In the genomic region with DNA sequence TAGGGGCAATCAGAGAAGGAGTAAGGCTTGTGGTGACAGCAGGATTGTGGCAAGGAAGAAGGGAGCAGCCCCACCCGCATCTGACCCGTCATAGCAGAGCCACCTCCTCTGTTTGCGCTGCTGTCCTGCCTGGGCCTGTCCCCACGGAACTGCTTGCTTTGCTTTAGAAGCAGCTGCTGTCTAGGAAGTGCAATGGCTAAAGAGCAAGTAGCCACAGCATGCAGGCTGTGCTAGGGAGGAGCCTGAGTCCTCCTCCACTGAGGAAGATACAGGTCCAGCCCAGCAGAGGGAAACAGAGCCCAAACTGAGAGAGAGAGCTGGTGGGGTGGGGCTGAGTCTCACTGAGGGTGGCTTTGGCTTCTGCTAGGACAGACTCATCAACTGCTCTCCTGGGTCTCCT, we compare ENCODE assay signal across 9 mouse cellular contexts. TPM values are rescaled to one million over a fixed set of nuclear protein-coding genes. Genes with fewer than 3 reads are reported as not detected.
A peak's percentile ranks its signal among the peaks of the same experiment; 100 is the strongest.
DNase-seq lines count a peak whose midpoint lies in the region; ATAC-seq lines count a peak whose summit lies in the region.
"Had no signal": no experiment of that assay in that cellular context is flagged by ENCODE, and none has a peak within 500 bp of the region (broad histone marks: within the 10 kb centered on the region; RNA-seq: fewer than 3 reads in every experiment).

No protein-coding gene starts in this region.

- no peaks in the 10 kb centered on the region for H3K9me3 ChIP-seq in heart, embryonic 10.5 days

- H3K4me1 ChIP-seq in heart, embryonic 10.5 days, result peaks cover 16% of the 10 kb centered on the region

- peak overlapping the region; percentile 30; the same call in 1 of the 2 replicates for H3K27ac ChIP-seq in heart, embryonic 10.5 days

- WGBS in heart, embryonic 10.5 days, result 40% methylated on average over 4 of the region's 4 CpGs

- no peak for DNase-seq in heart, embryonic 10.5 days (ENCODE audit: low spot score)
- DNase-seq in heart, adult 9 months (ENCODE audit: low spot score in 2 of 2), result no peak
- DNase-seq in monocyte, adult 2 months (ENCODE audit: low read depth in 1 of 2, low spot score in 2 of 2), result peak; percentile 11 to 14
- DNase-seq in heart, postnatal 14 days, result peak; percentile 28 to 40
- peak; percentile 34 for DNase-seq in urinary bladder, postnatal 25 days (ENCODE audit: low spot score)
- no peak for DNase-seq in left cerebral cortex, adult 9 months (ENCODE audit: low spot score in 2 of 2)
- DNase-seq: gastrocnemius, postnatal 36 days had no signal

- intact Hi-C loops in heart, postnatal 14 days (cut with DNase I), result no loop called here

- no peak overlapping the region for H3K4me3 ChIP-seq in heart, embryonic 10.5 days

- no peak for ATAC-seq in monocyte, adult 5-6 weeks (replicated peaks; ENCODE audit: insufficient number of reproducible peaks, low FRiP score, low TSS enrichment, poor library complexity, severe bottlenecking)
- no peak for ATAC-seq in CD4-positive, CD25-positive, alpha-beta regulatory T cell, adult 4 months

- peaks cover 5% of the 10 kb centered on the region; the same call in 1 of the 2 replicates for H3K27me3 ChIP-seq in heart, embryonic 10.5 days (ENCODE audit: insufficient read depth, poor library complexity, severe bottlenecking)

- 0 out of 2 replicates have a peak, but pooled peaks cover 2% of the 10 kb centered on the region for H3K36me3 ChIP-seq in heart, embryonic 10.5 days

RNA-seq across cellular contexts. Expression of gene Tmem214, which starts 4.0 kb away (rescaled TPM):
- 86.3 and 87.4 TPM in 2 replicates for polyA plus RNA-seq in heart, embryonic 10.5 days (2016; fragmentation: Nextera tagmentation; extraction: Ambion mirVana)
- 10.4 to 21.4 TPM (median 10.8 TPM) in 3 replicates for total RNA-seq in monocyte, adult 5-6 weeks (2017)
- total RNA-seq in heart, postnatal 14 days (2021), result 10 to 100 TPM; 35.8 to 41.1 TPM
- polyA plus RNA-seq in CD4-positive, CD25-positive, alpha-beta regulatory T cell, adult 4 months (2017; shearing (Covaris generic)), result 10 to 100 TPM; 28.4 to 41.1 TPM

RNA-seq across cellular contexts. Expression of gene Agbl5, which starts 24.6 kb away (rescaled TPM):
- 12.3 and 17.4 TPM in 2 replicates for polyA plus RNA-seq in heart, embryonic 10.5 days (2016; fragmentation: Nextera tagmentation; extraction: Ambion mirVana)
- total RNA-seq in monocyte, adult 5-6 weeks (2017), result 3.8 to 7.1 TPM (median 4.3 TPM) in 3 replicates
- total RNA-seq in heart, postnatal 14 days (2021), result 1 to 10 TPM; 5.9 to 8.3 TPM
- polyA plus RNA-seq in CD4-positive, CD25-positive, alpha-beta regulatory T cell, adult 4 months (2017; shearing (Covaris generic)), result 1 to 10 TPM; 4.4 to 5.5 TPM

RNA-seq across cellular contexts. Expression of gene Ost4, which starts 43.7 kb away (rescaled TPM):
- 432 and 455 TPM in 2 replicates for polyA plus RNA-seq in heart, embryonic 10.5 days (2016; fragmentation: Nextera tagmentation; extraction: Ambion mirVana)
- 129 to 177 TPM (median 134 TPM) in 3 replicates for total RNA-seq in monocyte, adult 5-6 weeks (2017)
- total RNA-seq in heart, postnatal 14 days (2021), result 100 to 1,000 TPM; 145 to 146 TPM
- 100 to 1,000 TPM; 200 to 285 TPM for polyA plus RNA-seq in CD4-positive, CD25-positive, alpha-beta regulatory T cell, adult 4 months (2017; shearing (Covaris generic))

RNA-seq across cellular contexts. Expression of gene Emilin1, which starts 49.4 kb away (rescaled TPM):
- 166 and 172 TPM in 2 replicates for polyA plus RNA-seq in heart, embryonic 10.5 days (2016; fragmentation: Nextera tagmentation; extraction: Ambion mirVana)
- 15.1 to 25.3 TPM (median 22.0 TPM) in 3 replicates for total RNA-seq in monocyte, adult 5-6 weeks (2017)
- total RNA-seq in heart, postnatal 14 days (2021), result 10 to 100 TPM; 38.9 to 46.9 TPM
- polyA plus RNA-seq in CD4-positive, CD25-positive, alpha-beta regulatory T cell, adult 4 months (2017; shearing (Covaris generic)), result under 1 TPM; 0.32 to 0.90 TPM

RNA-seq across cellular contexts. Expression of gene Mapre3, which starts 49.4 kb away (rescaled TPM):
- 16.3 and 16.6 TPM in 2 replicates for polyA plus RNA-seq in heart, embryonic 10.5 days (2016; fragmentation: Nextera tagmentation; extraction: Ambion mirVana)
- 5.0 TPM in 1 of 3 replicates, not detected in the others for total RNA-seq in monocyte, adult 5-6 weeks (2017)
- total RNA-seq in heart, postnatal 14 days (2021), result 10 to 100 TPM; 28.1 to 33.1 TPM
- polyA plus RNA-seq in CD4-positive, CD25-positive, alpha-beta regulatory T cell, adult 4 months (2017; shearing (Covaris generic)), result 1 to 10 TPM; 3.0 to 4.1 TPM

Comparison
In these comparisons a context has a peak if more than half of its experiments do, and no peak if none do; other contexts are left out.
1. DNase-seq: peak in monocyte, adult 2 months (2 of 2), heart, postnatal 14 days (2 of 2) and urinary bladder, postnatal 25 days (single experiment); none in heart, embryonic 10.5 days (single experiment), heart, adult 9 months (0 of 2) and left cerebral cortex, adult 9 months (0 of 2).